Mouse (Mus musculus): ENCODE results near the gene Crybg2. TPM values are rescaled to one million over a fixed set of nuclear protein-coding genes. Genes with fewer than 3 reads are reported as not detected.

Crybg2 gene
- polyA plus RNA-seq, 1 experiment from 2014 or later, result 4.2 TPM

- H3K9ac ChIP-seq (ENCODE audit: low read length), result no peak overlapping the region
- no peak overlapping the region for H3K27ac ChIP-seq (ENCODE audit: low read length)
- no peaks in the 10 kb centered on the region for H3K27me3 ChIP-seq (ENCODE audit: control insufficient read depth, insufficient read depth, low read depth, low read length)
- ATAC-seq (ENCODE audit: low read depth), result no peak
- H3K4me2 ChIP-seq (ENCODE audit: low read depth, low read length), result no peak overlapping the region
- H3K9me3 ChIP-seq (ENCODE audit: control insufficient read depth, low read length), result no peaks in the 10 kb centered on the region
- H3K4me3 ChIP-seq (ENCODE audit: low read length), result no peak overlapping the region
- H3K4me1 ChIP-seq (replicated peaks; ENCODE audit: control insufficient read depth, insufficient read depth, low read length), result peaks cover under 1% of the 10 kb centered on the region; the same call in 1 of the 2 replicates
- 38% methylated on average over 4 of the region's 4 CpGs for WGBS
- H3K36me3 ChIP-seq (ENCODE audit: control insufficient read depth, insufficient read depth, low read length), result no peaks in the 10 kb centered on the region
These were observed 61.0 kb downstream of the Crybg2 start for GRCm38 (mm10) chr4:134121571-134121970.

DNA sequence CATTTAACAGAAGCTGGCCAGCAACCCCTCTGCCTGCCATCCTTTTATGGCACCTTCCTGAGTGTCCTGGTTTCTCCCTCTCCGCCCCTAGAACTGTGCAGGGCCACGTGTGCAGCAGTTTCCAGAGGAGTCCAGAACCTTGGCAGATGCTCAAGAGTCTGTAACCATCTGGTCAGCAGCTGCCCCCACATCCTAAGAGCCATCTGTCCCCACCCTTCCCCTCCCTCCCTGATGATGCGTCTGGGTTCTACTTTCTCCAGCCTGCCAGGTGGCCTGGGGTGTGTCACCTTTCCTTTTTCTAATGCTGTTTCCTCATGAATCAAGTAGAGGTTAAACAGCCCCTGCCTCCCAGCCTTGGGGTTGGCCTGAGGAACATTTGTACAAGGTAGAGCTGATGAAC is 61.7 kb downstream of the Crybg2 start:
- Histone ChIP-seq H3K36me3 (ENCODE audit: control insufficient read depth, insufficient read depth, low read length) (no peaks in the 10 kb centered on the region), H3K4me2 (ENCODE audit: low read depth, low read length) (no peak overlapping the region), H3K9me3 (ENCODE audit: control insufficient read depth, low read length) (no peaks in the 10 kb centered on the region), H3K9ac (ENCODE audit: low read length) (no peak overlapping the region), H3K27me3 (ENCODE audit: control insufficient read depth, insufficient read depth, low read depth, low read length) (no peaks in the 10 kb centered on the region), H3K4me3 (ENCODE audit: low read length) (no peak overlapping the region), H3K4me1 (replicated peaks; ENCODE audit: control insufficient read depth, insufficient read depth, low read length) (peaks cover 4% of the 10 kb centered on the region; the same call in 1 of the 2 replicates), H3K27ac (ENCODE audit: low read length) (no peak overlapping the region)
- no peak for ATAC-seq (ENCODE audit: low read depth)
- WGBS, result 40% methylated on average over 3 of the region's 3 CpGs

DNA sequence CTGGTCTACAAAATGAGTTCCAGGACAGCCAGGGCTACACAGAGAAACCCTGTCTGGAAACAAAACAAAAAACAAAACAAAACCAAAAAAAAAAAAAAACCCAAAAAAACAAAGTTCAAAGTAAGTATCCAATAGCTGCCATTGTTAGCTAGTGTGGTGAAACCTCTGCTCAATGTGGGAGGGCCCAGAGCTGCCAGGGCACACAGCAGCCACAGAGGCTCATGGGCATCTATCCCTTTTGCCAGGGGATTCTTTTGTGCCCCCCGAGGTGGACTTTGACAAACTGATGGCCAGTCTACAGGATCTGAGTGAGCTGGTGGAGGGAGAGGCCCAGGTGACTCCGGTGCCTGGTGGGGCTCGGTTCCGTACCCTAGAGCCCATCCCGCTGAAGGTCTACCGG is 62.5 kb downstream of the Crybg2 start:
- Histone ChIP-seq H3K27me3 (ENCODE audit: control insufficient read depth, insufficient read depth, low read depth, low read length) (no peaks in the 10 kb centered on the region), H3K9me3 (ENCODE audit: control insufficient read depth, low read length) (no peaks in the 10 kb centered on the region), H3K4me3 (ENCODE audit: low read length) (no peak overlapping the region), H3K4me1 (replicated peaks; ENCODE audit: control insufficient read depth, insufficient read depth, low read length) (peaks cover 8% of the 10 kb centered on the region; the same call in 1 of the 2 replicates), H3K9ac (ENCODE audit: low read length) (no peak overlapping the region), H3K36me3 (ENCODE audit: control insufficient read depth, insufficient read depth, low read length) (no peaks in the 10 kb centered on the region), H3K27ac (ENCODE audit: low read length) (no peak overlapping the region), H3K4me2 (ENCODE audit: low read depth, low read length) (no peak overlapping the region)
- no peak for ATAC-seq (ENCODE audit: low read depth)
- WGBS, result 93% methylated on average over 6 of the region's 6 CpGs

DNA sequence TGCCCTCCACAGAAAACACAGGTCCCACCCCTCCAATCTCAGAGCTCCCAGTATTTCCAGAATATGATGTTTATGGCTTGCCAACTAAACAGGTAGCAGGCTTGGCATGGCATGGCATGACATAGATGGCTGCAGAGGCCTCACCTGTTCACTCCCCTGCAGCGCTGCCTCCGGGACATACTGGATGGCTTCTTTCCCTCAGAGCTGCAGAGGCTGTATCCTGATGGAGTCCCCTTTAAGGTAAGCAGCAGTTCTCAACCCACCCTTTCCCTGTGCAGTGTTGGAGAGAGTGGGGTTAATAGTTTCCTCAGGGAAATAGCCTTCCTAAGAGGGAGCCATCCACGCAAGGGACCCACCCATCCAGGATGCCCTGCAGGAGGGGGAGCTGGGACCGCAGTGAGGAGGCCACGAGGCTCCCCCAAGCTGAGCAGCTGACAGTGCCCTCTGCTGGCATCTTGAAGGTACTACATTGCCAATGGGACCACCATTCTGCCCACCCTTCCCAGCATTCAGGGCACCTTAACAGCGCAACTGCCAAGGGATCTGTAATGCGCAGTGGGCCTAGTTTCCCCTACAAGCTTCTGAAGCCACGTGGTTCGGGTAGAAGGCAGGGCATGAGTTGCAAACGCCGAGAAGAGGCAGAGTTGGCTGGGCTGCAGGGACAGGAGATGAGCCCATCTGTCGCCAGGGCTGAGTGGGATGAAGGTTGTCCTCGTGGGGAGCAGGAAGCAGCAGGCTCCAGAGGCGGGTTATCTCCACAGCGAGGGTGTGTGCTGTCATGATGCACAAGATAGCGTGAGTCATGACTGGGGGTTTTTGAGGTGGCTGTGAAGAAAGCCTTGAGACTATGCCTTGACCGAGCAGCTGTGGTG is 63.3 kb downstream of the Crybg2 start:
- no peaks in the 10 kb centered on the region for H3K36me3 ChIP-seq (ENCODE audit: control insufficient read depth, insufficient read depth, low read length)
- H3K9ac ChIP-seq (ENCODE audit: low read length), result no peak overlapping the region
- 20% methylated on average over 17 of the region's 17 CpGs for WGBS
- no peak overlapping the region for H3K27ac ChIP-seq (ENCODE audit: low read length)
- no peak for ATAC-seq (ENCODE audit: low read depth)
- no peaks in the 10 kb centered on the region for H3K27me3 ChIP-seq (ENCODE audit: control insufficient read depth, insufficient read depth, low read depth, low read length)
- no peak overlapping the region for H3K4me2 ChIP-seq (ENCODE audit: low read depth, low read length)
- no peaks in the 10 kb centered on the region for H3K9me3 ChIP-seq (ENCODE audit: control insufficient read depth, low read length)
- no peak overlapping the region for H3K4me3 ChIP-seq (ENCODE audit: low read length)
- H3K4me1 ChIP-seq (replicated peaks; ENCODE audit: control insufficient read depth, insufficient read depth, low read length), result peaks cover 8% of the 10 kb centered on the region; the same call in 1 of the 2 replicates

- H3K36me3 ChIP-seq (ENCODE audit: control insufficient read depth, insufficient read depth, low read length), result no peaks in the 10 kb centered on the region
- H3K27me3 ChIP-seq (ENCODE audit: control insufficient read depth, insufficient read depth, low read depth, low read length), result no peaks in the 10 kb centered on the region
- peaks cover 16% of the 10 kb centered on the region for H3K4me1 ChIP-seq (replicated peaks; ENCODE audit: control insufficient read depth, insufficient read depth, low read length)
- H3K9me3 ChIP-seq (ENCODE audit: control insufficient read depth, low read length), result no peaks in the 10 kb centered on the region
- no peak overlapping the region for H3K27ac ChIP-seq (ENCODE audit: low read length)
- ATAC-seq (ENCODE audit: low read depth), result no peak
- no peak overlapping the region for H3K9ac ChIP-seq (ENCODE audit: low read length)
- H3K4me2 ChIP-seq (ENCODE audit: low read depth, low read length), result no peak overlapping the region
- H3K4me3 ChIP-seq (ENCODE audit: low read length), result no peak overlapping the region
- WGBS, result 87% methylated on average over 15 of the region's 15 CpGs
These were observed 64.9 kb downstream of the Crybg2 start for GRCm38 (mm10) chr4:134125383-134126060.

DNA sequence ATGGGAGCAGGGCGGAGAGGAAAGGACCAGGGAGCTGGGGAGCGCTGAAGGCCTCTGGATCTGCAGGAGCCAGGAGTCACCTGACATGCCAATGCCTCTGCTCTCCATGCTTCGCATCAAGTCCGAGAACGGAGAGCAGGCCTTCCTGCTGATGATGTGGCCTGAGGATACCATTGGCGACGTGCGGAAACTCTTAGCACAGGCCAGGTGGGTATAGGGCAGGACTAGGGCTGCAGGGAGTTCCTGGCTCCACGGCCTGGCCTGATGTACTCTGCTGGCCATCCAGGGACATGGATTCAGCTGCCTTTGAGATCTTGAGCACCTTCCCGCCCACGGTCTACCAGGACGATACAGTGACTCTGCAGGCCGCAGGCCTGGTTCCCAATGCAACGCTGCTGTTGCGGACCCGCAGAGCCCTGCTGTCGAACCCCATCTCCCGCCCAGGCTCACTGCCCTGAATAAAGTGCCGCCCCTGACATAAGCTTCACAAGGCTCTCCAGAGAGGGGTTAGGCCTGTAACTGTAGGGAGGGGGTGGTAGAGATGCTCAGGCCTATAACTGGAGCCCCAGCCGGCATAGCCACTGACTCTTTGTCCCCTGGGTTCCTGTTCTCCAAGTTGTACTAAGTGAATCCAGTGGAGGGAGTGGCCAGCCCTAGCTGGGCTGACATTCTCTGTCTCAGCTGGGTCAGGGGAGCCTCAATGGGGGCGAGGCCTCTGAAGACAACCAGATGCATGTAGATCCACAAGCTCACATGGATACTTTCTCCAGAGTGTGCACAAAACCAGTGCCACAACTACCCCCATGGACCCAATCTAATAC is 65.9 kb downstream of the Crybg2 start:
- H3K27me3 ChIP-seq (ENCODE audit: control insufficient read depth, insufficient read depth, low read depth, low read length), result no peaks in the 10 kb centered on the region
- no peak overlapping the region for H3K9ac ChIP-seq (ENCODE audit: low read length)
- ATAC-seq (ENCODE audit: low read depth), result no peak
- no peak overlapping the region for H3K4me3 ChIP-seq (ENCODE audit: low read length)
- H3K4me2 ChIP-seq (ENCODE audit: low read depth, low read length), result no peak overlapping the region
- H3K4me1 ChIP-seq (replicated peaks; ENCODE audit: control insufficient read depth, insufficient read depth, low read length), result peaks cover 16% of the 10 kb centered on the region
- peaks cover 5% of the 10 kb centered on the region; the same call in 1 of the 2 replicates for H3K36me3 ChIP-seq (ENCODE audit: control insufficient read depth, insufficient read depth, low read length)
- no peak overlapping the region for H3K27ac ChIP-seq (ENCODE audit: low read length)
- 86% methylated on average over 21 of the region's 21 CpGs for WGBS
- no peaks in the 10 kb centered on the region for H3K9me3 ChIP-seq (ENCODE audit: control insufficient read depth, low read length)

DNA sequence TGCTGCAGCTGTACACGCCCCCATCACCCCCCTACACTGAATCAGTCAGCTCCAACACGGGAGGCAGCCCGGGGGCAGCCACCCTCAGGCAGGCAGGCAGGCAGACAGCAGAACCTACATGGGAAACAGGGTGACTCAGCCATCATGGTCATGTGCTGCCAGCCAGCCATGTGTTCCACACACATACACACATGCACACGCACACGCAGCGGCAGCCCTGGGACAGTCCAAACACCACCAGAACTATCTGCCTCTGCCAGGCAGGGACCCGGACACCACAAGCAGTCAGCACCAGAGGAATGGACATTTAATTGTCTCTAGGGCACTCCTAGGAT is 66.5 kb downstream of the Crybg2 start:
- no peak for ATAC-seq (ENCODE audit: low read depth)
- no peaks in the 10 kb centered on the region for H3K27me3 ChIP-seq (ENCODE audit: control insufficient read depth, insufficient read depth, low read depth, low read length)
- 80% methylated on average over 7 of the region's 7 CpGs for WGBS
- H3K4me1 ChIP-seq (replicated peaks; ENCODE audit: control insufficient read depth, insufficient read depth, low read length), result peaks cover 16% of the 10 kb centered on the region
- H3K27ac ChIP-seq (ENCODE audit: low read length), result no peak overlapping the region
- no peak overlapping the region for H3K4me2 ChIP-seq (ENCODE audit: low read depth, low read length)
- H3K36me3 ChIP-seq (ENCODE audit: control insufficient read depth, insufficient read depth, low read length), result peaks cover 5% of the 10 kb centered on the region; the same call in 1 of the 2 replicates
- no peak overlapping the region; the same call in 1 of the 2 replicates for H3K9ac ChIP-seq (ENCODE audit: low read length)
- H3K4me3 ChIP-seq (ENCODE audit: low read length), result no peak overlapping the region
- no peaks in the 10 kb centered on the region for H3K9me3 ChIP-seq (ENCODE audit: control insufficient read depth, low read length)

- Histone ChIP-seq H3K27ac (ENCODE audit: low read length) (no peak overlapping the region; the same call in 1 of the 2 replicates), H3K27me3 (ENCODE audit: control insufficient read depth, insufficient read depth, low read depth, low read length) (no peaks in the 10 kb centered on the region), H3K36me3 (ENCODE audit: control insufficient read depth, insufficient read depth, low read length) (peaks cover 5% of the 10 kb centered on the region; the same call in 1 of the 2 replicates), H3K4me3 (ENCODE audit: low read length) (peak overlapping the region; percentile 84), H3K9ac (ENCODE audit: low read length) (peak overlapping the region; percentile 90), H3K4me1 (replicated peaks; ENCODE audit: control insufficient read depth, insufficient read depth, low read length) (peaks cover 16% of the 10 kb centered on the region), H3K9me3 (ENCODE audit: control insufficient read depth, low read length) (no peaks in the 10 kb centered on the region), H3K4me2 (ENCODE audit: low read depth, low read length) (peak overlapping the region; percentile 83)
- WGBS, result 46% methylated on average over 8 of the region's 8 CpGs
- ATAC-seq (ENCODE audit: low read depth), result no peak
These were observed 67.2 kb downstream of the Crybg2 start for GRCm38 (mm10) chr4:134127793-134128192.

Measured in lung, embryonic 16.5 days (tissue).